Comparison of ENCODE assay signal across 17 mouse cellular contexts in genomic region chr6:37261236-37261852, GRCm38 (mm10).
"Had no signal": no experiment of that assay in that cellular context is flagged by ENCODE, and none has a peak within 500 bp of the region (broad histone marks: within the 10 kb centered on the region; RNA-seq: fewer than 3 reads in every experiment).

No protein-coding gene starts in this region.

- H3K9me3 ChIP-seq: limb, embryonic 10.5 days; liver, embryonic 12.5 days; liver, embryonic 15.5 days; lung, embryonic 15.5 days had no signal

- H3K4me3 ChIP-seq: layer of hippocampus, adult 2 months; limb, embryonic 10.5 days; limb, embryonic 13.5 days; liver, embryonic 12.5 days; liver, embryonic 15.5 days; lung, embryonic 15.5 days had no signal

- H3K27me3 ChIP-seq: limb, embryonic 13.5 days; liver, embryonic 12.5 days; liver, embryonic 15.5 days; lung, embryonic 15.5 days had no signal

- DNase-seq: kidney, adult 2 months; kidney, postnatal 25 days; layer of hippocampus, adult 9-11 months; liver; lung, adult 18-20 months; lung, postnatal 10 days; lung, postnatal 36 days; midbrain, embryonic 14.5 days; thymus, adult 18-20 months; thymus, postnatal 36 days had no signal

- H3K36me3 ChIP-seq: limb, embryonic 10.5 days; limb, embryonic 13.5 days; liver, embryonic 12.5 days; liver, embryonic 15.5 days; lung, embryonic 15.5 days had no signal

- ATAC-seq: liver, embryonic 12.5 days had no signal

- H3K27ac ChIP-seq: kidney, postnatal 0 days; layer of hippocampus, adult 2 months; limb, embryonic 10.5 days; limb, embryonic 13.5 days; liver, embryonic 12.5 days; liver, embryonic 15.5 days; lung, embryonic 15.5 days had no signal

- H3K4me1 ChIP-seq: limb, embryonic 10.5 days; limb, embryonic 13.5 days; liver, embryonic 12.5 days; liver, embryonic 15.5 days; lung, embryonic 15.5 days had no signal
